Comparison of ENCODE assay signal across 13 mouse cellular contexts in the genomic region with DNA sequence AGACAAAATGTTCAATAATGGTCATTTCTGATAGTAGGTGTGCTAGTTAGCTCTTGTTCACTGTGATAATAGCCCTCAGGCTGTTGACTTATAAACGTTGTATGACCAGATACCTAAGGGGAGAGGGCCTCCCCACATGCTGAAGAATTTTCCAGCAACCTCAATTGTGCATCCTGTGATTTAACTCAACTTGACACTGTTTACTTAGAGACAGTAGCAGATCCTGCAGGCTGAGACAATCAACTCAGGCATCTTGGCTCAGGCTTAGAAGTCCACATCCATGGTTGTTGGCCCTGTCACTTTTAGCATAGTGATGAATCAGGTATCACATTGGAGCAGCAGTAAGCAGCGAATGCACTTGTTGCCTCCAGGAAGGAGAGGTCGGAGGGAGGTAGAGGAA. TPM values are rescaled to one million over a fixed set of nuclear protein-coding genes. Genes with fewer than 3 reads are reported as not detected.
"Had no signal": no experiment of that assay in that cellular context is flagged by ENCODE, and none has a peak within 500 bp of the region (broad histone marks: within the 10 kb centered on the region; RNA-seq: fewer than 3 reads in every experiment).

No protein-coding gene starts in this region.

- H3K4me1 ChIP-seq: megakaryocyte, embryonic 14.5 days; midbrain, embryonic 15.5 days; neural tube, embryonic 12.5 days; stomach, embryonic 15.5 days had no signal

- H3K9ac ChIP-seq: midbrain, embryonic 15.5 days; neural tube, embryonic 12.5 days; stomach, embryonic 15.5 days had no signal

- ATAC-seq: midbrain, embryonic 15.5 days had no signal

- H3K4me3 ChIP-seq: limb, embryonic 10.5 days; megakaryocyte, embryonic 14.5 days; midbrain, embryonic 15.5 days; neural tube, embryonic 12.5 days; stomach, embryonic 15.5 days had no signal

- H3K36me3 ChIP-seq: limb, embryonic 10.5 days; midbrain, embryonic 15.5 days; neural tube, embryonic 12.5 days; stomach, embryonic 15.5 days had no signal

- DNase-seq: kidney, adult 11 months; kidney, postnatal 36 days; right cerebral cortex, postnatal 14 days; thymus, postnatal 36 days had no signal

- H3K9me3 ChIP-seq: limb, embryonic 10.5 days; midbrain, embryonic 15.5 days; neural tube, embryonic 12.5 days; stomach, embryonic 15.5 days had no signal

- H3K27me3 ChIP-seq: midbrain, embryonic 15.5 days; neural tube, embryonic 12.5 days; stomach, embryonic 15.5 days had no signal

- H3K4me2 ChIP-seq: liver, embryonic 11.5 days; midbrain, embryonic 11.5 days; midbrain, embryonic 15.5 days; neural tube, embryonic 12.5 days; stomach, embryonic 15.5 days had no signal

- H3K27ac ChIP-seq: limb, embryonic 10.5 days; macrophage; midbrain, embryonic 15.5 days; neural tube, embryonic 12.5 days; stomach, embryonic 15.5 days had no signal

RNA-seq across cellular contexts. Expression of gene Uaca, which starts 35.7 kb away (rescaled TPM):
- total RNA-seq: monocyte, adult 5-6 weeks had no signal
